Mouse (Mus musculus): ENCODE results near the gene Rpl18. TPM values are rescaled to one million over a fixed set of nuclear protein-coding genes. Genes with fewer than 3 reads are reported as not detected.

Rpl18 gene
- polyA plus RNA-seq, 1 experiment from 2014 or later, result 708 TPM

GRCm38 (mm10) chr7:45766764-45767163 lies 51.5 kb downstream of the Rpl18 start:
- H3K36me3 ChIP-seq (ENCODE audit: control insufficient read depth, insufficient read depth), result no peaks in the 10 kb centered on the region
- H3K9me3 ChIP-seq (ENCODE audit: control insufficient read depth), result no peaks in the 10 kb centered on the region
- no peak overlapping the region for H3K9ac ChIP-seq (ENCODE audit: low read depth, low read length)
- 52% methylated on average over 8 of the region's 8 CpGs for WGBS
- no peak overlapping the region for H3K4me3 ChIP-seq (ENCODE audit: low read depth, low read length)
- no peaks in the 10 kb centered on the region for H3K4me1 ChIP-seq (replicated peaks; ENCODE audit: control insufficient read depth, insufficient read depth, low read length)
- H3K27me3 ChIP-seq (replicated peaks; ENCODE audit: control insufficient read depth, insufficient read depth, low read length), result no peaks in the 10 kb centered on the region
- no peak for ATAC-seq
- H3K27ac ChIP-seq (ENCODE audit: low read depth, low read length), result no peak overlapping the region
- H3K4me2 ChIP-seq (replicated peaks; ENCODE audit: low read depth), result no peak overlapping the region
- TF ChIP-seq CTCF (IDR thresholded peaks at IDR 0.05; ENCODE audit: low read depth), result no peak

GRCm38 (mm10) chr7:45767500-45767899 lies 52.2 kb downstream of the Rpl18 start:
- no peaks in the 10 kb centered on the region for H3K27me3 ChIP-seq (replicated peaks; ENCODE audit: control insufficient read depth, insufficient read depth, low read length)
- no peak for ATAC-seq
- TF ChIP-seq CTCF (IDR thresholded peaks at IDR 0.05; ENCODE audit: low read depth), result 0 out of 2 replicates have a peak, but pooled peaks have one; percentile 22
- no peak overlapping the region for H3K4me3 ChIP-seq (ENCODE audit: low read depth, low read length)
- no peaks in the 10 kb centered on the region for H3K4me1 ChIP-seq (replicated peaks; ENCODE audit: control insufficient read depth, insufficient read depth, low read length)
- no peak overlapping the region for H3K9ac ChIP-seq (ENCODE audit: low read depth, low read length)
- no peaks in the 10 kb centered on the region for H3K36me3 ChIP-seq (ENCODE audit: control insufficient read depth, insufficient read depth)
- no peak overlapping the region for H3K4me2 ChIP-seq (replicated peaks; ENCODE audit: low read depth)
- 95% methylated on average over 6 of the region's 6 CpGs for WGBS
- H3K27ac ChIP-seq (ENCODE audit: low read depth, low read length), result no peak overlapping the region
- H3K9me3 ChIP-seq (ENCODE audit: control insufficient read depth), result no peaks in the 10 kb centered on the region

Other genes starting within 250 kb of the Rpl18 start
- 173 and 180 TPM in 2 replicates for gene Bax, start 248.6 kb upstream of the Rpl18 start, polyA plus RNA-seq (2015; fragmentation: Nextera tagmentation; extraction: Ambion mirVana)
- gene Tulp2, start 233.6 kb upstream of the Rpl18 start, polyA plus RNA-seq (2015; fragmentation: Nextera tagmentation; extraction: Ambion mirVana), result 0.65 and 0.78 TPM in 2 replicates
- gene Gm45808, start 228.6 kb upstream of the Rpl18 start, polyA plus RNA-seq (2015; fragmentation: Nextera tagmentation; extraction: Ambion mirVana), result not detected in 2 replicates
- 1.1 and 1.2 TPM in 2 replicates for gene Dhdh, start 226.7 kb upstream of the Rpl18 start, polyA plus RNA-seq (2015; fragmentation: Nextera tagmentation; extraction: Ambion mirVana)
- gene Nucb1, start 205.1 kb upstream of the Rpl18 start, polyA plus RNA-seq (2015; fragmentation: Nextera tagmentation; extraction: Ambion mirVana), result 199 and 218 TPM in 2 replicates
- 7.4 and 9.0 TPM in 2 replicates for gene Ppp1r15a, start 189.2 kb upstream of the Rpl18 start, polyA plus RNA-seq (2015; fragmentation: Nextera tagmentation; extraction: Ambion mirVana)
- 0.80 and 1.6 TPM in 2 replicates for gene Plekha4, start 189.1 kb upstream of the Rpl18 start, polyA plus RNA-seq (2015; fragmentation: Nextera tagmentation; extraction: Ambion mirVana)
- gene Hsd17b14, start 160.6 kb upstream of the Rpl18 start, polyA plus RNA-seq (2015; fragmentation: Nextera tagmentation; extraction: Ambion mirVana), result 0.73 and 1.2 TPM in 2 replicates
- 17.7 and 18.6 TPM in 2 replicates for gene Bcat2, start 145.3 kb upstream of the Rpl18 start, polyA plus RNA-seq (2015; fragmentation: Nextera tagmentation; extraction: Ambion mirVana)
- gene Fgf21, start 100.0 kb upstream of the Rpl18 start, polyA plus RNA-seq (2015; fragmentation: Nextera tagmentation; extraction: Ambion mirVana), result not detected in 2 replicates
- 0.05 and 0.23 TPM in 2 replicates for gene Fut1, start 98.2 kb upstream of the Rpl18 start, polyA plus RNA-seq (2015; fragmentation: Nextera tagmentation; extraction: Ambion mirVana)
- gene Izumo1, start 93.6 kb upstream of the Rpl18 start, polyA plus RNA-seq (2015; fragmentation: Nextera tagmentation; extraction: Ambion mirVana), result 0.08 TPM in 2 replicates
- gene Rasip1, start 88.0 kb upstream of the Rpl18 start, polyA plus RNA-seq (2015; fragmentation: Nextera tagmentation; extraction: Ambion mirVana), result 5.7 and 6.1 TPM in 2 replicates
- 2.8 and 3.7 TPM in 2 replicates for gene Mamstr, start 75.5 kb upstream of the Rpl18 start, polyA plus RNA-seq (2015; fragmentation: Nextera tagmentation; extraction: Ambion mirVana)
- 2.9 and 3.6 TPM in 2 replicates for gene Fut2, start 49.1 kb upstream of the Rpl18 start, polyA plus RNA-seq (2015; fragmentation: Nextera tagmentation; extraction: Ambion mirVana)
- gene Ntn5, start 31.4 kb upstream of the Rpl18 start, polyA plus RNA-seq (2015; fragmentation: Nextera tagmentation; extraction: Ambion mirVana), result 0.10 and 0.20 TPM in 2 replicates
- 0.08 and 0.25 TPM in 2 replicates for gene Sec1, start 21.1 kb upstream of the Rpl18 start, polyA plus RNA-seq (2015; fragmentation: Nextera tagmentation; extraction: Ambion mirVana)
- 2.1 and 2.7 TPM in 2 replicates for gene Car11, start 15.6 kb upstream of the Rpl18 start, polyA plus RNA-seq (2015; fragmentation: Nextera tagmentation; extraction: Ambion mirVana)
- gene Dbp, start 10.4 kb upstream of the Rpl18 start, polyA plus RNA-seq (2015; fragmentation: Nextera tagmentation; extraction: Ambion mirVana), result 6.9 and 8.6 TPM in 2 replicates
- gene Sphk2, start 2.5 kb downstream of the Rpl18 start, polyA plus RNA-seq (2015; fragmentation: Nextera tagmentation; extraction: Ambion mirVana), result 55.1 and 55.9 TPM in 2 replicates
- 16.6 and 16.7 TPM in 2 replicates for gene Fam83e, start 5.8 kb downstream of the Rpl18 start, polyA plus RNA-seq (2015; fragmentation: Nextera tagmentation; extraction: Ambion mirVana)
- gene Spaca4, start 10.4 kb downstream of the Rpl18 start, polyA plus RNA-seq (2015; fragmentation: Nextera tagmentation; extraction: Ambion mirVana), result 0.17 and 0.22 TPM in 2 replicates
- gene Lmtk3, start 68.3 kb downstream of the Rpl18 start, polyA plus RNA-seq (2015; fragmentation: Nextera tagmentation; extraction: Ambion mirVana), result 0.08 and 0.29 TPM in 2 replicates
- 36.7 and 37.1 TPM in 2 replicates for gene Sult2b1, start 69.2 kb downstream of the Rpl18 start, polyA plus RNA-seq (2015; fragmentation: Nextera tagmentation; extraction: Ambion mirVana)
- 61.9 and 66.4 TPM in 2 replicates for gene Cyth2, start 99.1 kb downstream of the Rpl18 start, polyA plus RNA-seq (2015; fragmentation: Nextera tagmentation; extraction: Ambion mirVana)
- gene Kcnj14, start 109.3 kb downstream of the Rpl18 start, polyA plus RNA-seq (2015; fragmentation: Nextera tagmentation; extraction: Ambion mirVana), result 0.10 and 0.27 TPM in 2 replicates
- gene Grwd1, start 115.5 kb downstream of the Rpl18 start, polyA plus RNA-seq (2015; fragmentation: Nextera tagmentation; extraction: Ambion mirVana), result 16.4 and 16.6 TPM in 2 replicates
- gene Kdelr1, start 157.3 kb downstream of the Rpl18 start, polyA plus RNA-seq (2015; fragmentation: Nextera tagmentation; extraction: Ambion mirVana), result 99.6 and 107 TPM in 2 replicates
- gene Grin2d, start 162.9 kb downstream of the Rpl18 start, polyA plus RNA-seq (2015; fragmentation: Nextera tagmentation; extraction: Ambion mirVana), result 0.66 and 1.1 TPM in 2 replicates
- 0.72 and 0.75 TPM in 2 replicates for gene Syngr4, start 181.3 kb downstream of the Rpl18 start, polyA plus RNA-seq (2015; fragmentation: Nextera tagmentation; extraction: Ambion mirVana)
- 6.8 and 7.4 TPM in 2 replicates for gene Tmem143, start 181.5 kb downstream of the Rpl18 start, polyA plus RNA-seq (2015; fragmentation: Nextera tagmentation; extraction: Ambion mirVana)
- gene Emp3, start 205.9 kb downstream of the Rpl18 start, polyA plus RNA-seq (2015; fragmentation: Nextera tagmentation; extraction: Ambion mirVana), result 82.4 and 83.3 TPM in 2 replicates
- gene Ccdc114, start 208.6 kb downstream of the Rpl18 start, polyA plus RNA-seq (2015; fragmentation: Nextera tagmentation; extraction: Ambion mirVana), result 2.9 and 3.3 TPM in 2 replicates

Measured in intestine, postnatal 0 days (tissue).